ENCODE assay signal across 9 mouse cellular contexts in the genomic region with DNA sequence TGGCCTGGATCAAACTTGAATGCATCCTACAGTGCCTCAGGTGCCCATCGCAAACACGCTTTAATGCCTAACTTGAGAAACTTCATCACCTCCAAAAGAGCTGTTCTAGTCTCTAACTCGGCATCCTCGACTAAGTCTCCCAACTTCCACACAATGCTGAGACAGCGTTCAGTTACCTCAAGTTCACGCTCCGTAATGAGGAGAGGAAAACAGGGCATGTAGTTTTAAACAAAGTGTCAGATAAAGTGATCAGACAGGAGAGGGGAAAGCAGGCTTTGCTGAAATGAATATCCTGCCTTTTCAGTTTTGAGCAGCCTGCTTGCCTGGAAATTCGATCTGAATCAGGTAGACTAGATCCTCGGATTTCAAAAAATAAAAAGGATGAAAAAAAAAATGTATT. TPM values are rescaled to one million over a fixed set of nuclear protein-coding genes. Genes with fewer than 3 reads are reported as not detected.
DNase-seq lines count a peak whose midpoint lies in the region; ATAC-seq and TF ChIP-seq lines count a peak whose summit lies in the region.
"Had no signal": no experiment of that assay in that cellular context is flagged by ENCODE, and none has a peak within 500 bp of the region (broad histone marks: within the 10 kb centered on the region; RNA-seq: fewer than 3 reads in every experiment).

No protein-coding gene starts in this region.

- WGBS in heart, embryonic 15.5 days, result 9% methylated on average over 9 of the region's 9 CpGs
- 12% methylated on average over 9 of the region's 9 CpGs for WGBS in hindbrain, embryonic 14.5 days
- whole genome bisulfite sequencing in midbrain, embryonic 14.5 days, result 10% methylated on average over 9 of the region's 9 CpGs

- H3K27me3 ChIP-seq in heart, embryonic 15.5 days, result no peaks in the 10 kb centered on the region
- H3K27me3 ChIP-seq in hindbrain, embryonic 14.5 days (ENCODE audit: control insufficient read depth, insufficient read depth, low read length), result no peaks in the 10 kb centered on the region
- no peaks in the 10 kb centered on the region for H3K27me3 ChIP-seq in midbrain, embryonic 14.5 days (ENCODE audit: control insufficient read depth, insufficient read depth, low read length)

- H3K9me3 ChIP-seq in heart, embryonic 15.5 days (replicated peaks), result no peaks in the 10 kb centered on the region
- no peaks in the 10 kb centered on the region for H3K9me3 ChIP-seq in hindbrain, embryonic 14.5 days (ENCODE audit: control insufficient read depth, low read length)
- H3K9me3 ChIP-seq in midbrain, embryonic 14.5 days (ENCODE audit: control insufficient read depth, low read length), result no peaks in the 10 kb centered on the region

- ATAC-seq in heart, embryonic 15.5 days (replicated peaks; ENCODE audit: insufficient number of reproducible peaks, insufficient read depth, low FRiP score, low read depth), result no peak
- no peak for ATAC-seq in hindbrain, embryonic 14.5 days (ENCODE audit: low FRiP score)
- no peak for ATAC-seq in midbrain, embryonic 14.5 days (ENCODE audit: low FRiP score, low TSS enrichment)
- ATAC-seq in activated CD4-positive, CD25-positive, alpha-beta regulatory T cell, adult 4 months, result no peak

- H3K4me3 ChIP-seq in heart, embryonic 15.5 days, result peak overlapping the region; percentile 84
- H3K4me3 ChIP-seq in bone marrow macrophage, adult 2 months (ENCODE audit: insufficient read depth, low read length), result peak overlapping the region; percentile 98
- peak overlapping the region; percentile 87 for H3K4me3 ChIP-seq in hindbrain, embryonic 14.5 days (replicated peaks; ENCODE audit: low read length)
- peak overlapping the region; percentile 78 for H3K4me3 ChIP-seq in midbrain, embryonic 14.5 days (replicated peaks; ENCODE audit: low read depth, low read length)

- peak overlapping the region; percentile 67 for H3K4me2 ChIP-seq in heart, embryonic 15.5 days
- H3K4me2 ChIP-seq in hindbrain, embryonic 14.5 days (replicated peaks), result peak overlapping the region; percentile 65
- H3K4me2 ChIP-seq in midbrain, embryonic 14.5 days (ENCODE audit: low read length), result peak overlapping the region; percentile 59

- peaks cover 19% of the 10 kb centered on the region for H3K36me3 ChIP-seq in heart, embryonic 15.5 days
- H3K36me3 ChIP-seq in hindbrain, embryonic 14.5 days (replicated peaks; ENCODE audit: control insufficient read depth, insufficient read depth), result peaks cover 31% of the 10 kb centered on the region
- H3K36me3 ChIP-seq in midbrain, embryonic 14.5 days (ENCODE audit: control insufficient read depth, insufficient read depth, low read length), result peaks cover 19% of the 10 kb centered on the region

- peak overlapping the region; percentile 72 for H3K9ac ChIP-seq in heart, embryonic 15.5 days
- peak overlapping the region; percentile 80 for H3K9ac ChIP-seq in hindbrain, embryonic 14.5 days
- H3K9ac ChIP-seq in midbrain, embryonic 14.5 days (replicated peaks; ENCODE audit: low read length), result peak overlapping the region; percentile 64

- TF ChIP-seq POLR2A in bone marrow macrophage, adult 2 months (IDR thresholded peaks at IDR 0.05; ENCODE audit: borderline replicate concordance, low read depth, low read length), result no peak

- DNase-seq in heart, adult 8-10 months (ENCODE audit: low spot score), result no peak
- no peak for DNase-seq in hindbrain, embryonic 14.5 days (ENCODE audit: low spot score)
- DNase-seq in midbrain, embryonic 14.5 days, result no peak
- no peak for DNase-seq in layer of hippocampus, adult 11-12 months (ENCODE audit: low spot score)
- DNase-seq in right cerebral cortex, postnatal 4 days, result no peak
- DNase-seq: spleen, adult 18-20 months had no signal

- no peak for TF ChIP-seq CTCF in bone marrow macrophage, adult 2 months (IDR thresholded peaks at IDR 0.05; ENCODE audit: low read depth, low read length)

- H3K27ac ChIP-seq in heart, embryonic 15.5 days, result no peak overlapping the region
- H3K27ac ChIP-seq in bone marrow macrophage, adult 2 months (ENCODE audit: insufficient read depth, low read depth, low read length), result peak overlapping the region; percentile 79
- peak overlapping the region; percentile 93 for H3K27ac ChIP-seq in hindbrain, embryonic 14.5 days
- peak overlapping the region; percentile 86 for H3K27ac ChIP-seq in midbrain, embryonic 14.5 days (replicated peaks; ENCODE audit: low read depth, low read length)

- H3K4me1 ChIP-seq in heart, embryonic 15.5 days (replicated peaks), result peaks cover 10% of the 10 kb centered on the region
- H3K4me1 ChIP-seq in bone marrow macrophage, adult 2 months (ENCODE audit: control insufficient read depth, insufficient read depth, low read length), result peaks cover 30% of the 10 kb centered on the region
- peaks cover 25% of the 10 kb centered on the region for H3K4me1 ChIP-seq in hindbrain, embryonic 14.5 days (replicated peaks; ENCODE audit: control insufficient read depth, insufficient read depth, low read length)
- peaks cover 32% of the 10 kb centered on the region for H3K4me1 ChIP-seq in midbrain, embryonic 14.5 days (ENCODE audit: control insufficient read depth, insufficient read depth, low read length)

RNA-seq across cellular contexts. Expression of a gene that starts 1.0 kb away (rescaled TPM):
- 31.5 and 40.9 TPM in 2 replicates for polyA plus RNA-seq in heart, embryonic 15.5 days (2015; fragmentation: Nextera tagmentation; extraction: Ambion mirVana)
- 1 to 10 TPM; 5.1 to 9.7 (median 7.5) TPM for total RNA-seq in heart, adult 8-10 months (2022)
- polyA plus RNA-seq in bone marrow macrophage, adult 2 months (2012; ENCODE audit: insufficient read depth, insufficient read length, missing spikeins), result 65.3 and 67.0 TPM in 2 replicates
- polyA plus RNA-seq in hindbrain, embryonic 14.5 days (2014; fragmentation: Nextera tagmentation; extraction: Ambion mirVana), result 180 and 213 TPM in 2 replicates
- polyA plus RNA-seq in midbrain, embryonic 14.5 days (2014; fragmentation: Nextera tagmentation; extraction: Ambion mirVana), result 173 and 174 TPM in 2 replicates
- 10 to 100 TPM; 62.3 to 76.9 TPM for polyA plus RNA-seq in activated CD4-positive, CD25-positive, alpha-beta regulatory T cell, adult 4 months (2017; shearing (Covaris generic))

RNA-seq across cellular contexts. Expression of a gene that starts 39.7 kb away (rescaled TPM):
- polyA plus RNA-seq in heart, embryonic 15.5 days (2015; fragmentation: Nextera tagmentation; extraction: Ambion mirVana), result 258 and 276 TPM in 2 replicates
- total RNA-seq in heart, adult 8-10 months (2022), result 100 to 1,000 TPM; 257 to 289 (median 273) TPM
- polyA plus RNA-seq in bone marrow macrophage, adult 2 months (2012; ENCODE audit: insufficient read depth, insufficient read length, missing spikeins), result 1.4 and 1.8 TPM in 2 replicates
- 752 and 837 TPM in 2 replicates for polyA plus RNA-seq in hindbrain, embryonic 14.5 days (2014; fragmentation: Nextera tagmentation; extraction: Ambion mirVana)
- polyA plus RNA-seq in midbrain, embryonic 14.5 days (2014; fragmentation: Nextera tagmentation; extraction: Ambion mirVana), result 911 and 915 TPM in 2 replicates
- 1 to 10 TPM; 3.1 to 3.5 TPM for polyA plus RNA-seq in activated CD4-positive, CD25-positive, alpha-beta regulatory T cell, adult 4 months (2017; shearing (Covaris generic))

Comparison
In these comparisons a context has a peak if more than half of its experiments do, and no peak if none do; other contexts are left out.
1. RNA of a gene that starts 39.7 kb away (polyA plus RNA-seq): 911 to 915 TPM in midbrain, embryonic 14.5 days, 752 to 837 TPM in hindbrain, embryonic 14.5 days and 258 to 276 TPM in heart, embryonic 15.5 days; 3.1 to 3.5 TPM in activated CD4-positive, CD25-positive, alpha-beta regulatory T cell, adult 4 months and 1.4 to 1.8 TPM in bone marrow macrophage, adult 2 months; every median in the first group is over 10 times any median in the second.
2. Peak in every context shown above with its lines, with median percentiles within 50 percentile points of each other: H3K4me2 ChIP-seq, H3K4me3 ChIP-seq and H3K9ac ChIP-seq.